7 mouse cellular contexts compared by ENCODE assay signal in the genomic region with DNA sequence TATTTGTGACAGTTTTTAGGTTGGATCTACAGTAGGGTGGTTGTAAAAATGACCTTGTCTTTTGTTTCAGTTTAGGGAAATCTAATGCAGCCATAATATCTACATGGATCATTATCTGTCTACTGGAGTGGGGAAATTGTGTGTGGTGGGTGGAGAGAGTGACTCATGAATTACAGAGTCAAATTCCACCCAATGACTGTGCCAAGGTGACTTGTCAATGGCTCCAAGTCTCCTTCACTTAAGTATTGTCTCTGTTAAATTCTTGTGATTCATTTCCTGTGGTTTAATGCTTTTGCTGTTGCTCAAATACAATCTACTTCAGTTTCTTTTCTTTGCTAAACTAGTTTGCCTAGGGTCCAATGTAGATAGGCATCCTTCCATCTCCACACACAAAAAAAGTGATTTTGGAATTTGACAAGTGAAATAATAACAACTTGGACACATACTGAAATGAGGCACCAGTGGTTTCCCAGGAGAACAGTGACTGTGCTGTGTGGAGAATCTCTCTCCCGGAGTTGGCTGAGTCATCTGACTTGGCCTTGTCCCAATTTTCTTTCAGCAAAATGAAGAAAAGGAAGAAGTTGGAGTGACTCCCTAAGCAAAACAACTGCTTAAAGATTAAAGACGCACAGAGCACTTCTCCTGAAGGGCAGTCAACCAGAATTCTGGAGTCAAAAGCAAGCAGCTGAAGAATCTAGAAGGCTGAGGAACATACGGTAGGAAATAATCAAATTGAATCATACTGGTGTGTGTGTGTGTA.
DNase-seq lines count a peak whose midpoint lies in the region; ATAC-seq and TF ChIP-seq lines count a peak whose summit lies in the region.

No protein-coding gene starts in this region.

- no peak for TF ChIP-seq CTCF in midbrain, postnatal 0 days (IDR thresholded peaks at IDR 0.05)

- H3K4me2 ChIP-seq in midbrain, postnatal 0 days (ENCODE audit: low read depth, low read length, poor library complexity, severe bottlenecking) = no peak overlapping the region
- no peak overlapping the region for H3K4me2 ChIP-seq in heart, embryonic 14.5 days (ENCODE audit: low read length)

- no peaks in the 10 kb centered on the region for H3K9me3 ChIP-seq in midbrain, postnatal 0 days (ENCODE audit: low read length)
- no peaks in the 10 kb centered on the region for H3K9me3 ChIP-seq in midbrain, embryonic 10.5 days (replicated peaks)
- no peaks in the 10 kb centered on the region for H3K9me3 ChIP-seq in heart, embryonic 14.5 days (ENCODE audit: control insufficient read depth, low read length)

- no peaks in the 10 kb centered on the region for H3K36me3 ChIP-seq in midbrain, postnatal 0 days (ENCODE audit: insufficient read depth, low read length)
- H3K36me3 ChIP-seq in midbrain, embryonic 10.5 days = no peaks in the 10 kb centered on the region
- H3K36me3 ChIP-seq in heart, embryonic 14.5 days (ENCODE audit: control insufficient read depth, insufficient read depth, low read length) = no peaks in the 10 kb centered on the region

- H3K4me1 ChIP-seq in midbrain, postnatal 0 days (ENCODE audit: insufficient read depth, low read length) = no peaks in the 10 kb centered on the region
- H3K4me1 ChIP-seq in midbrain, embryonic 10.5 days = 0 out of 2 replicates have a peak, but pooled peaks cover 8% of the 10 kb centered on the region
- H3K4me1 ChIP-seq in heart, embryonic 14.5 days (ENCODE audit: control insufficient read depth in 2 of 2, insufficient read depth in 2 of 2, low read length in 2 of 2) = peaks cover 0 to 6% of the 10 kb centered on the region in 2 experiments; a peak in 2 of 4 replicates

- WGBS in midbrain, postnatal 0 days = 45% methylated on average over 3 of the region's 3 CpGs
- 77% methylated on average over 3 of the region's 3 CpGs for WGBS in midbrain, embryonic 10.5 days
- WGBS in heart, embryonic 14.5 days = 19% methylated on average over 3 of the region's 3 CpGs

- H3K27ac ChIP-seq in midbrain, postnatal 0 days (ENCODE audit: low read depth, low read length) = no peak overlapping the region
- no peak overlapping the region for H3K27ac ChIP-seq in midbrain, embryonic 10.5 days (replicated peaks)
- H3K27ac ChIP-seq in heart, embryonic 14.5 days (replicated peaks in 1 of 2; ENCODE audit: control insufficient read depth in 1 of 2, insufficient read depth in 1 of 2, low read depth in 2 of 2, low read length in 2 of 2) = peak overlapping the region; percentile 25 to 33; a peak in 2 of 4 replicates

- peak; percentile 71 for DNase-seq in midbrain, postnatal 0 days (ENCODE audit: low spot score)
- no peak for DNase-seq in midbrain, embryonic 10.5 days (ENCODE audit: low spot score)
- peak; percentile 35 to 56 for DNase-seq in cerebellum, postnatal 10 days
- DNase-seq in layer of hippocampus, postnatal 10 days (ENCODE audit: low spot score in 2 of 2) = peak; percentile 14 to 25
- peak; percentile 32 for DNase-seq in ovary, postnatal 14 days (ENCODE audit: low spot score)
- no peak for DNase-seq in embryo, embryonic 11 days

- H3K4me3 ChIP-seq in midbrain, postnatal 0 days (ENCODE audit: low read depth, low read length) = no peak overlapping the region
- no peak overlapping the region for H3K4me3 ChIP-seq in midbrain, embryonic 10.5 days
- H3K4me3 ChIP-seq in heart, embryonic 14.5 days (ENCODE audit: control insufficient read depth in 1 of 2, insufficient read depth in 1 of 2, low read depth in 1 of 2, low read length in 2 of 2) = no peak overlapping the region

- no peak overlapping the region for H3K9ac ChIP-seq in midbrain, postnatal 0 days (replicated peaks; ENCODE audit: low read length, poor library complexity, severe bottlenecking)
- H3K9ac ChIP-seq in heart, embryonic 14.5 days (ENCODE audit: low read length) = no peak overlapping the region

- H3K27me3 ChIP-seq in midbrain, postnatal 0 days (ENCODE audit: insufficient read depth, low read length) = no peaks in the 10 kb centered on the region
- H3K27me3 ChIP-seq in midbrain, embryonic 10.5 days (ENCODE audit: low read depth, poor library complexity, severe bottlenecking) = no peaks in the 10 kb centered on the region
- H3K27me3 ChIP-seq in heart, embryonic 14.5 days (ENCODE audit: control insufficient read depth, insufficient read depth, low read length) = no peaks in the 10 kb centered on the region

- no peak for ATAC-seq in midbrain, postnatal 0 days (ENCODE audit: low FRiP score)
- ATAC-seq in heart, embryonic 14.5 days (ENCODE audit: insufficient number of reproducible peaks, insufficient read depth, low FRiP score, low read depth) = peak; percentile 68

Comparison
In these comparisons a context has a peak if more than half of its experiments do, and no peak if none do; other contexts are left out.
1. DNase-seq: peak in midbrain, postnatal 0 days (single experiment), cerebellum, postnatal 10 days (2 of 2), layer of hippocampus, postnatal 10 days (2 of 2) and ovary, postnatal 14 days (single experiment); none in midbrain, embryonic 10.5 days (single experiment) and embryo, embryonic 11 days (single experiment).
2. H3K27ac ChIP-seq: peak in heart, embryonic 14.5 days (2 of 2); none in midbrain, postnatal 0 days (single experiment) and midbrain, embryonic 10.5 days (single experiment).